Mouse (Mus musculus) liver, embryonic 13.5 days (tissue): ENCODE results near the gene Nrbp1. TPM values are rescaled to one million over a fixed set of nuclear protein-coding genes. Genes with fewer than 3 reads are reported as not detected.
A peak's percentile ranks its signal among the peaks of the same experiment; 100 is the strongest.

Source experiments
- ATAC-seq: fragments of 200-750 bp; cut with Nextera tagmentation; 2 replicates; pipeline ENCODE4 v1.8.0; 2017; ENCODE audit warnings: low read depth, mild to moderate bottlenecking, moderate number of reproducible peaks, moderate library complexity
- DNase-seq: peaks from one replicate; pipeline ENCODE4 v3.0.0; 2022
- H3K27ac ChIP-seq: fragments of 300-500 bp; sonication (generic); 2 replicates; pipeline ENCODE4 v1.5.1; 2015; ENCODE audit warnings: moderate library complexity, mild to moderate bottlenecking, inconsistent platforms
- H3K27me3 ChIP-seq: fragments of 300-500 bp; sonication (generic); 2 replicates; pipeline ENCODE4 v1.6.1; 2015; ENCODE audit warnings: mild to moderate bottlenecking, inconsistent platforms
- H3K36me3 ChIP-seq: fragments of 300-500 bp; sonication (generic); 2 replicates; pipeline ENCODE4 v1.6.1; 2015; ENCODE audit warnings: mild to moderate bottlenecking, inconsistent platforms
- H3K4me1 ChIP-seq: fragments of 300-500 bp; sonication (generic); replicated peaks from 2 replicates; pipeline ENCODE4 v1.6.1; 2015; ENCODE audit warnings: inconsistent platforms
- H3K4me2 ChIP-seq: fragments of 300-500 bp; sonication (generic); 2 replicates; pipeline ENCODE4 v1.6.1; 2015; ENCODE audit warnings: inconsistent platforms, mild to moderate bottlenecking, moderate library complexity
- H3K4me3 ChIP-seq: fragments of 300-500 bp; sonication (generic); replicated peaks from 2 replicates; pipeline ENCODE4 v1.5.1; 2015; ENCODE audit warnings: mild to moderate bottlenecking, inconsistent platforms
- H3K9ac ChIP-seq: fragments of 300-500 bp; sonication (generic); 2 replicates; pipeline ENCODE4 v1.6.1; 2015; ENCODE audit warnings: mild to moderate bottlenecking, inconsistent platforms
- H3K9me3 ChIP-seq: fragments of 300-500 bp; sonication (generic); replicated peaks from 2 replicates; pipeline ENCODE4 v1.6.1; 2016; ENCODE audit warnings: inconsistent platforms
- WGBS: fragments of 180-500 bp; shearing (Covaris S2); methylation state at CpG from one replicate; pipeline ENCODE4 v1.1.7; 2015; ENCODE audit not compliant: insufficient replicate concordance; 5-methylcytosine and 5-hydroxymethylcytosine counted together
- polyA plus RNA-seq: library from polyadenylated mRNA; unstranded; fragments of >200 nt; fragmentation: Nextera tagmentation; extraction: Ambion mirVana; gene quantifications from 2 replicates; pipeline ENCODE4 v1.2.1, GENCODE M21; 2015

The Nrbp1 gene
- polyA plus RNA-seq, 1 experiment from 2014 or later, result 47.7 TPM

DNA sequence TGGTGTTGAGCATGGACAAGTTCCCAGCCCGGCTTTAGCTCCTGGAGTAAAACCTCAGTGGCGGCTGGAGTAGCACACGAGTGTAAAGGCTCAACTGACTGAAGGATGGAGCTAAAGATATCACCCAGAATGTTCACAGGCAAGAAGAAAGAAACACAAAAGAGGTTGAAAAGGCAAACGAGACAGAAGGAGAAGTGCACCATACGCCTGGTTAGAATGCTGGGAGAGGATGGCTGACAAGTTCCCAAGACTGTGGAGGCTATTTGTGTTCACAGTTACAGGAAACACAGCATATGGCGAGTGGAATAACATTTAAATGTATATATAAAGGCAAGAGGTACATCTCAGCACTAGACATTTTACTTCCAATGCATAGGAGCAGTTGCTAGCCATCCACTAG lies 32.4 kb downstream of the Nrbp1 start:
- no peaks in the 10 kb centered on the region for H3K9me3 ChIP-seq

DNA sequence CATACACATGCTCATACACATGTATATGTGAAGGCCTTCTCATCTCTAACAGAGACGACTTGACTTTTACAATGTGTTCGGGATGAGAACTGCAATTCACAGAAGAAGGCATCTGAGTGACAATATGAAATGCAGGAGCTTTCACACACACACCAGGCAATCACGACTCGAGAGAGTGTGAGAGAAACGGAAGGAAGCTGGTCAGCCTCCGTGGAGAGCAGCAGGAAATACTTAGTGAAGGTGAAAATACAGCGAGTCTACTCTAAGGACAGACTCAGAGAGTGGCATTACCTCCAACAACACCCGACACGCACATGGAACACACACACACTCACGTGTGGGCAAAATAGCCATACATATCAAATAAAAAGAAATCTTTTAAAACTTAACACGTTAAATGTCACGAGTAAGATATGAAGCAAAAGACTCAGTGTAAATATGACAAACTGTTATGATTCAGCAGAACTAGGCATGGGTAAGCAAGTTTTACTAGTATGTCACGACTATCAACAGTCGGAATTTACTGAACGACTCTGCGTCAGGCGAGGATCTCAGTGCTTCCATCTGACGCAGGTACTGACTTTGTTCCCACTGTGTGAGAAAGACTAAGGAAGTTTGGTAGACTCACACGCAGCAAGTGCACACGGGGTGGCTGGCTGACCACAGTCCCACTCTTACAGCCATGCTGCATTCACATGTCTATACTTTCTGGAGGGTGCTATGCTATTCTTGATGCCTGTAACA lies 38.8 kb downstream of the Nrbp1 start:
- H3K27me3 ChIP-seq, result no peaks in the 10 kb centered on the region
- no peak overlapping the region for H3K27ac ChIP-seq
- ATAC-seq (no peak), DNase-seq (no peak)
- no peak overlapping the region for H3K4me2 ChIP-seq
- no peaks in the 10 kb centered on the region for H3K4me1 ChIP-seq
- no peak overlapping the region for H3K9ac ChIP-seq
- no peaks in the 10 kb centered on the region for H3K9me3 ChIP-seq
- H3K36me3 ChIP-seq, result peaks cover 8% of the 10 kb centered on the region; the same call in 1 of the 2 replicates
- H3K4me3 ChIP-seq, result no peak overlapping the region
- WGBS, result 64% methylated on average over 20 of the region's 20 CpGs

More for the DNA sequence above, 32.4 kb downstream of the Nrbp1 start:
- 69% methylated on average over 6 of the region's 6 CpGs for WGBS
- H3K4me1 ChIP-seq, result no peaks in the 10 kb centered on the region
- H3K36me3 ChIP-seq, result peaks cover 5% of the 10 kb centered on the region; the same call in 1 of the 2 replicates
- H3K4me3 ChIP-seq, result no peak overlapping the region
- no peak overlapping the region for H3K4me2 ChIP-seq
- no peak overlapping the region for H3K9ac ChIP-seq
- no peaks in the 10 kb centered on the region for H3K27me3 ChIP-seq
- no peak for ATAC-seq
- DNase-seq, result no peak
- H3K27ac ChIP-seq, result no peak overlapping the region

DNA sequence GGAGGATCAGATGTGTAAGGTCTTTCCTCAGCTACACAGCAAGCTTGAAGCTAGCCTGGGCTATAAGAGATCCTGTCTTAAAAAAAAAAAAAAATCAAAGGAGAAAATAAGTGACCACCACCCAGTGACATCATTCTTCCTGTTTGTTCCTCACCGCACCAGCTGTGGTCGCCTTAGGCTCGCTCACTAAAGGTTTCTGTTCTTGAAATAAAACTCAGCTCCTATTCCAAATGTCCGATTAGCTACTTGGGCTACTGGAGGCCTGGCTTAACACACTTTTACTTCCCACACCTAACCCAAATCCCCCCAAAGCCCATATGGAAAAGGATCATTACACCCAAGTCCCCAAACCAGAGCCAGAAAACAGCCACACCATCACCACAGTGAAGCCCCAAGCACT lies 47.6 kb downstream of the Nrbp1 start:
- no peak for ATAC-seq
- H3K4me3 ChIP-seq, result no peak overlapping the region

DNA sequence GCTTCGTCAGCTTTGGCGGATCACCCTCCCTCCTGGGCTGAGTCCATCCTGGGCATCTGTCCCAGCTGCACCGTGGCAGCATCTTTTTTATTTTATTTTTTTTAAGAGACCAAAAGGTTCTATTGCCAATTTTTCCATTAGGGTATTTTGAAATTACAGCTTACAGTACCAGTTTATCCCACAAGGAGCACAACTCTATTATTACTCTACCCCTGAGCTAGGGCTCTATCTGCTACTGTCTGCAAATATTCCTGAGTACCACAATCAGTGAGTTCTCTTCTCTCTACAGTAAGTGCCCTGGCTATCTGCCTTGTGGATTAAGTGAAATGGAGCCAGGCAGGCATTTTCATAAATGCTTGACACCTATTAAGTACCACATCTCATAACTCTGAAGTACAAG lies 48.0 kb downstream of the Nrbp1 start:
- H3K36me3 ChIP-seq, result peaks cover 8% of the 10 kb centered on the region; the same call in 1 of the 2 replicates
- WGBS, result 67% methylated on average over 3 of the region's 3 CpGs
- ATAC-seq, result no peak
- peaks cover 2% of the 10 kb centered on the region; the same call in 1 of the 2 replicates for H3K27me3 ChIP-seq
- no peak overlapping the region for H3K27ac ChIP-seq
- DNase-seq, result no peak
- H3K4me1 ChIP-seq, result peaks cover 30% of the 10 kb centered on the region
- H3K9me3 ChIP-seq, result no peaks in the 10 kb centered on the region
- H3K4me2 ChIP-seq, result no peak overlapping the region
- H3K4me3 ChIP-seq, result no peak overlapping the region
- H3K9ac ChIP-seq, result no peak overlapping the region

More for the DNA sequence above, 47.6 kb downstream of the Nrbp1 start:
- DNase-seq, result no peak
- 40% methylated on average over 4 of the region's 4 CpGs for WGBS
- Histone ChIP-seq H3K9ac (no peak overlapping the region), H3K4me1 (peaks cover 30% of the 10 kb centered on the region), H3K36me3 (peaks cover 8% of the 10 kb centered on the region; the same call in 1 of the 2 replicates), H3K4me2 (no peak overlapping the region), H3K27me3 (no peaks in the 10 kb centered on the region), H3K9me3 (no peaks in the 10 kb centered on the region), H3K27ac (no peak overlapping the region)

DNA sequence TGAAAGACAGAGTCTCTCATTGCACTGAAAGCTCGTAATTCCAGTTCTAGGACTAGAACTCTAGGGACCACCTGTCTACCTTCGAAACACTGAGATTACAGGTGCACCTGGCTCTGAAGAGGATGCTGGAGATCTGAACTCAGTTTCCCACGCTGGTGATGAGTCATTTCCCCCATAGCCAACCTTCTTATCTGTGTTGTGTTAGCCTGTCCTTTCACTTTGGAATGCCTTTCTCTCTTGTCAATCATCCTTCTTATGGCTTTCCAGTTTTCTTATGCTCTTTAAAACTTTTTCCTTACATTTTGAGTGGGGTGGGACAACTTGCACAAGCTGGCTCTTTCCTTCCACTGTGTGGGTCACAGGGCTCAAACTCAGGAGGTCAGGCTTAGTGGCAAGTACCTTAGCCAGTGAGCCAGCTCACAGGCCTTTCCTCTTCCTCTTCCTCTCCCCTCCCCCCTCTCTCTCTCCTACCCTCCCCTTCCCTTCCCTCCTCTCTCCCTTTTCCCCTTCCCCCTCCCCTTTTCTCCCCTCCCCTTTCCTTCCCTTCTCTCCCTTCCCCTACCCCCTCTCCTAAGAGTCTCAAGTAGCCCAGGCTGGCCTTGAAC lies 49.1 kb downstream of the Nrbp1 start:
- ATAC-seq (no peak), DNase-seq (no peak)
- H3K27ac ChIP-seq, result peak overlapping the region; percentile 43; the same call in 1 of the 2 replicates
- H3K27me3 ChIP-seq, result peaks cover 12% of the 10 kb centered on the region
- H3K4me1 ChIP-seq, result peaks cover 30% of the 10 kb centered on the region
- H3K9me3 ChIP-seq, result no peaks in the 10 kb centered on the region
- H3K4me3 ChIP-seq, result no peak overlapping the region
- H3K36me3 ChIP-seq, result peaks cover 7% of the 10 kb centered on the region; the same call in 1 of the 2 replicates
- H3K9ac ChIP-seq, result peak overlapping the region; percentile 73; the same call in 1 of the 2 replicates
- H3K4me2 ChIP-seq, result peak overlapping the region; percentile 86
- WGBS, result 36% methylated on average over 3 of the region's 3 CpGs

DNA sequence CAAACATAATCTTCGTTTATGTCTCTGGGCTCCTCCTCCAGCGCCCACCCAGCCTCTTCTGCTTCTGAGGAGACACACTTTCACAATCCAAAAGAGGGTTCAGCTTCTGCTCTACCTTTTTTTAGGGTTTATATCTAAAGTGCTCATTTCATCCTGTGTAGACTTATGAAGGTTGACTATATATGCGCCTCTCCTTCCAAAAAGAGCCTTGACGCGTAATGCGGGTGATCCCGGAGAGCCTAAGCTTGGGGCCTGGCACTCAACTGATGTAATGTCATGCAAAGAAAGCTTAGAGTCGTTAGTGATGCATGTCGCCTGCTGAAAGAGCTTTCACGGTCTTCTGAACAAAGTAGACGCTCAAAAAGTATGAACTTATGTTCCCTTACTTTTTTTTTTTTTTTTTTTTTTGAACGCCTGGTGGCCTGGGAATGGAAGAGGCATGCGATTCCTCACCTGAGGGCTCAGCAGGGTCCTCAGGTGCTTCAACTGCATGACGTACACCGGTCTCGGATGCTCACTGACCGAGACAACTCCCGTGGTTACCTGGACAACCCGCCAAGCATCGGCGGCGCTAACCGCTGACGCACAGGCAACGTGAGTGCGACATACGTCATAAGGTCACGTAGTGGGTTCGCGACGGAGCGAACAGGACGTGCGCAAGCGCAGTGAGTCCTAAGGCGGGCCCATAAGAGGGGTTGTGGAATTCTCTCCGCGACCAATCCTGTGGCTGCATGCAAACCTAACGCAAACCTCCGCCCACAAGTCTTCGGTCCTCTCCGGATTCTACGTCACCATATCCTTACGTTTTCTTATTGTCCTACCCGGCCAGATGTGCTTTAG lies 50.1 kb downstream of the Nrbp1 start, which contains the start of gene Ift172:
Gene Ift172 (minus strand): TSS at position 596 of the 840 bp plus-strand sequence.
- peak within 1 kb of the TSS; percentile 64 for H3K4me3 ChIP-seq
- no peaks in the 10 kb centered on the region for H3K9me3 ChIP-seq
- H3K27ac ChIP-seq, result peak within 1 kb of the TSS; percentile 76
- peaks cover 38% of the 10 kb centered on the region for H3K4me1 ChIP-seq
- peak within 1 kb of the TSS; percentile 73 for H3K9ac ChIP-seq
- peak within 1 kb of the TSS; percentile 86 for H3K4me2 ChIP-seq
- peaks cover 2% of the 10 kb centered on the region; the same call in 1 of the 2 replicates for H3K36me3 ChIP-seq
- WGBS, result 3% methylated on average over 45 of the region's 45 CpGs
- peaks cover 22% of the 10 kb centered on the region for H3K27me3 ChIP-seq
- DNase-seq (peak; percentile 94), ATAC-seq (peak; percentile 96)

DNA sequence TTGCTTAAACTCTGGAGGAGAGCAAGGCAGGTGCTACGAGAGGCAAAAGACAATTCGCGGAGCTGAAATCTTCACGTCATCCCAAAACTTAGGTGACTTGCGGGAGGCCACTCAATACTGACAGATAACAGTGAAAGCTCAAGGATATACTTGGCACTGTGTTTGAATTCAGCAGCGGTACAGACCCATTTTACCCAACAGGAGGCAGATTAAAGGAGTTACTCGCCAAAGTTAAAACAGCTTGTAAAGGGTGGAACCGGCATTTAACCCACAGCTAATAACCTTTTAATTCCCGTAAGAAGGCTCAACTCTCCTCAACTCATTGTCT lies 50.7 kb downstream of the Nrbp1 start:
- WGBS, result 8% methylated on average over 9 of the region's 9 CpGs
- peak overlapping the region; percentile 76 for H3K27ac ChIP-seq
- no peaks in the 10 kb centered on the region for H3K9me3 ChIP-seq
- peaks cover 2% of the 10 kb centered on the region; the same call in 1 of the 2 replicates for H3K36me3 ChIP-seq
- peak overlapping the region; percentile 86 for H3K4me2 ChIP-seq
- DNase-seq, result no peak
- peaks cover 28% of the 10 kb centered on the region for H3K27me3 ChIP-seq
- peak overlapping the region; percentile 73 for H3K9ac ChIP-seq
- H3K4me3 ChIP-seq, result peak overlapping the region; percentile 64
- H3K4me1 ChIP-seq, result peaks cover 41% of the 10 kb centered on the region
- ATAC-seq, result no peak; the same call in 1 of the 2 replicates

DNA sequence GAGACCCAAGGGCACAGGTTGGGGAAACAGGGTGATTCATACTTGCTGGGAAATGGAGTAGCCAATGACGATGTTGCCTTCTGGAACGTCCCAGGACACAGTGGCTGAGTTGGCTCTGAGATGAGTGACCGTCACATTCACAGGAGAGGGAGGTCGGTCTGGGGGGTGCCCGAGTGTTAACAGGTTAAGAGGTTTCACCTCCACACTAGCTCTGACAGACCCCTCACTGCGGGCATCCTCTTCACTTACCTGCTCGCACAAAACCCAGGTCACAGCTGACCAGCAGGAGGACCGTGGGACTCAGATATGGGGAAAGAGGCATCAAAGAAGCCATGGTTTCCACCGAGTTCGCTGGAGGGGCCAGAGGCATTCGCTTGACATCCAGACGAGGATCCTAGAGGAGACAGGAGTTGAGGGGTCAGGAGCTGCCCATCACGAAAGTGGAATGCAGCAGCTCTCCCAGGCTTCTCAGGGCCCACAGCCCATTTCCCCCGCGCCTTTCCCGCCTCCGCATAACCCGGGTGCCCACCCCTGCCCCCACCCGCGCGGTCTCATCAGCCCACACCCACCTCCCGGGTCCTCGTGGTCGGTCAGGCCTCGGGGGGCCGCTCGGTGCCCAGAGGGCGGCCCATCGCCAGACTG lies 54.4 kb downstream of the Nrbp1 start:
- Histone ChIP-seq H3K4me3 (peak overlapping the region; percentile 63), H3K27ac (no peak overlapping the region), H3K4me2 (peak overlapping the region; percentile 78), H3K27me3 (peaks cover 54% of the 10 kb centered on the region), H3K36me3 (peaks cover 2% of the 10 kb centered on the region; the same call in 1 of the 2 replicates), H3K4me1 (peaks cover 33% of the 10 kb centered on the region), H3K9me3 (no peaks in the 10 kb centered on the region), H3K9ac (peak overlapping the region; percentile 70)
- 10% methylated on average over 29 of the region's 29 CpGs for WGBS
- DNase-seq (no peak), ATAC-seq (no peak)

DNA sequence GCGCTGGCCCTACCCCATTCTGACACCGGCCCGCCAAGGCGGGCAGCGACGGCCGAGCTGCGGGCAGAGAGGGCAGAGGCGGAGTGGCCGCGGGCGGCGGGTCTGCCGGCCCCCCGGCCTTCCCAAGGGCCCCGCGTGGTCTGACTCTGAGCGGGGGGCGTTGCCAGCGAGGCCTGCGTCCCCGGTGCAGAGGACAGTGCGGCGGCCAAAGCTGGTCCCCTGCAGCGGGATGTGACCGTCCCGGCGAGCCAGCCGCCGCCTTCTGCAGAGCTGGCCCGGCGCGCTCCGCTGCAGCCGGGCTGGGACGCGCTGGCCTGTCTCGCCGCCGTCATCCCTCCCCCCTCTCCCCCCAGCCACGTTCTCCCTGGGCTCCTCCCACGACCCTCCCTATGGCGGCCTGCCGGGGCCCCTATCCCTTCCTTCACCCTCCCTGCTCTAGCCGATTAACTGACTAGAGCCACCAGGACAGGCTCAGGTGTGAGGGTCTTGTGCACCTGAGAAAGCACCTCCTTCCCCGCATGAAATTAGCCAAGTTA lies 55.0 kb downstream of the Nrbp1 start, which contains the start of gene Fndc4:
Gene Fndc4 (minus strand): TSS at position 475 of the 536 bp plus-strand sequence.
- Histone ChIP-seq H3K27me3 (peaks cover 54% of the 10 kb centered on the region), H3K4me2 (peak within 1 kb of the TSS; percentile 78), H3K36me3 (peaks cover 2% of the 10 kb centered on the region; the same call in 1 of the 2 replicates), H3K27ac (no peak within 1 kb of the TSS), H3K9ac (peak within 1 kb of the TSS; percentile 70), H3K4me1 (peaks cover 27% of the 10 kb centered on the region), H3K4me3 (peak within 1 kb of the TSS; percentile 63), H3K9me3 (no peaks in the 10 kb centered on the region)
- DNase-seq (no peak), ATAC-seq (no peak)
- WGBS, result under 1% methylated on average over 45 of the region's 46 CpGs

DNA sequence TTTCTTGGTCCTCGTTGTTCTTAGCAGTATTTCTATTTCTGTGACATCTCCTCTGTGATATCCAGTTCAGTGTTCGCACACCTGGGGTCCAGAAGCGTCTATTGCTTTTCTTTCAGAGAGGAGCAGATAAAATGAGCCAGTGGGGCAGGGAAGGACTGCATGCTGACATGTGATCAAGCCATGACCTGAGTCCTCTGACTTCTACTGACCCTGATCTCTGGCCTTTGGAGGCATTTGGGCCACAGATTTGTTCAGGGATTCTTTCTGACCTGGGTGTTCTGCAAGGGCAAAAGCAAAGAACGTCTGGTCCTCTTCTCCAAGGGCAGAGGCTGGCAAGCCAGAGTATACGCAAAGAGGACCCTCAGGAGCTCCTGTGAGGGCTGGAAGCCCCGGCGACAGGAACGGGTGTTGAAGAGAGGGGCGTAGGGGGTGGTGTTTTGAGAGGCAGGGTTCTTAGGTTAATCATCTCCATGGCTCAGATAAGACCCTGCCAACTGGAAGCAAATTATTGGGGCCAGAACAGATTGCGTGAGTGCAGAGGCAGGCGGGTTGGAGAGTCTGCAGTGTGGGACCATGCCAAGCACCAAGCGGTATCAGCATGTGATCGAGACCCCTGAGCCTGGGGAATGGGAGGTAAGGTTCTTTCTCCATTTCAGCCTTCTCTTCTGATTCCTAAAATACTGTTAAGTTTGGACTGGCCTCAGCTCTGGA lies 56.5 kb downstream of the Nrbp1 start, which contains the start of gene Gckr:
Gene Gckr (plus strand): TSS at position 397 of the 711 bp plus-strand sequence.
- Histone ChIP-seq H3K9me3 (no peaks in the 10 kb centered on the region), H3K27me3 (peaks cover 60% of the 10 kb centered on the region), H3K4me3 (no peak within 1 kb of the TSS), H3K4me2 (peak within 1 kb of the TSS; percentile 11), H3K27ac (peak within 1 kb of the TSS; percentile 31), H3K9ac (no peak within 1 kb of the TSS), H3K36me3 (peaks cover 2% of the 10 kb centered on the region; the same call in 1 of the 2 replicates), H3K4me1 (peaks cover 17% of the 10 kb centered on the region)
- WGBS, result 52% methylated on average over 13 of the region's 13 CpGs
- peak; percentile 49 for ATAC-seq
- no peak for DNase-seq
